Comparison of ENCODE assay signal across 8 mouse cellular contexts in the genomic region with DNA sequence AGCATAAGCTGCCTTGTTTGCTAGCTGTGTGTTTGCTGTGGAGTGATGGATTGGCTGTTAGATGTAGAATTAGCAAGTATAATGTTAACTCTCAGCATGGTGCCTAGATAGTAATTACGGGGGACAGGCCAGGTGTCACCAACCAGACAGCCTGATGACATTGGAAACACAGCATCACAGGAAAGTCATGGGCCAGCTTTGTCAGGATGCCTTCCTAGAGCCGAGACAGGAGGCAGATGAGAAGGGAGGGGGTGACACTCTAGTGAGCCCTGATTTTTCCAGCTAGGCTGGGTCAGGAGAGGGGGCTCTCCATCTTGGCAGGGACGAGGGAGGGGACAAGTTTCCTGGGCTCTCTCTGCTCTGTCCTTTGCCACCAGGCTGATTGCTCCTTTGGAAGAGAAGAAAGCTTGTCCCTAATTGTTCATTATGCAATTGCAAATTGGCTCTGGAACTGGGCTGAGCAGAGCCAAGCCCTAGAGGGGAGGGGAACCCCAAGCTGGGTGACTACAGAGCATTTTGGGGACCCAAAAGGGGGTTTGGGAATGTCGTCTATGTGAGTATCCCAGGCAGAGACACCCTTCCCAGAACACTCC. TPM values are rescaled to one million over a fixed set of nuclear protein-coding genes. Genes with fewer than 3 reads are reported as not detected.
DNase-seq lines count a peak whose midpoint lies in the region; ATAC-seq lines count a peak whose summit lies in the region.

No protein-coding gene starts in this region.

- no peaks in the 10 kb centered on the region for H3K9me3 ChIP-seq in heart, embryonic 11.5 days (replicated peaks; ENCODE audit: control insufficient read depth, low read length)
- H3K9me3 ChIP-seq in midbrain, embryonic 10.5 days (replicated peaks), result no peaks in the 10 kb centered on the region
- H3K9me3 ChIP-seq in liver, embryonic 12.5 days (replicated peaks), result no peaks in the 10 kb centered on the region

- H3K4me3 ChIP-seq in heart, embryonic 11.5 days (ENCODE audit: low read depth, low read length), result no peak overlapping the region
- H3K4me3 ChIP-seq in midbrain, embryonic 10.5 days, result no peak overlapping the region
- H3K4me3 ChIP-seq in liver, embryonic 12.5 days, result no peak overlapping the region

- peaks cover 38% of the 10 kb centered on the region for H3K4me1 ChIP-seq in heart, embryonic 11.5 days (ENCODE audit: control insufficient read depth, insufficient read depth, low read length)
- H3K4me1 ChIP-seq in midbrain, embryonic 10.5 days, result peaks cover 58% of the 10 kb centered on the region
- peaks cover 25% of the 10 kb centered on the region for H3K4me1 ChIP-seq in liver, embryonic 12.5 days

- no peak overlapping the region for H3K4me2 ChIP-seq in heart, embryonic 11.5 days
- H3K4me2 ChIP-seq in liver, embryonic 12.5 days, result no peak overlapping the region

- intact Hi-C loops in heart, postnatal 36 days (cut with DNase I), result no loop called here

- H3K9ac ChIP-seq in heart, embryonic 11.5 days (ENCODE audit: low read depth, low read length), result no peak overlapping the region
- H3K9ac ChIP-seq in liver, embryonic 12.5 days, result no peak overlapping the region

- no peaks in the 10 kb centered on the region for H3K36me3 ChIP-seq in heart, embryonic 11.5 days (ENCODE audit: control insufficient read depth, insufficient read depth, low read length)
- H3K36me3 ChIP-seq in midbrain, embryonic 10.5 days, result 0 out of 2 replicates have a peak, but pooled peaks cover 4% of the 10 kb centered on the region
- H3K36me3 ChIP-seq in liver, embryonic 12.5 days, result no peaks in the 10 kb centered on the region

- no peak overlapping the region for H3K27ac ChIP-seq in heart, embryonic 11.5 days (ENCODE audit: low read depth, low read length)
- peak overlapping the region; percentile 79 for H3K27ac ChIP-seq in midbrain, embryonic 10.5 days (replicated peaks)
- H3K27ac ChIP-seq in liver, embryonic 12.5 days, result no peak overlapping the region

- no peak for ATAC-seq in heart, embryonic 11.5 days (replicated peaks; ENCODE audit: insufficient number of reproducible peaks, low FRiP score, low TSS enrichment)
- ATAC-seq in liver, embryonic 12.5 days, result no peak

- no peaks in the 10 kb centered on the region for H3K27me3 ChIP-seq in heart, embryonic 11.5 days (ENCODE audit: control insufficient read depth, insufficient read depth, low read length)
- no peaks in the 10 kb centered on the region for H3K27me3 ChIP-seq in midbrain, embryonic 10.5 days (ENCODE audit: low read depth, poor library complexity, severe bottlenecking)
- no peaks in the 10 kb centered on the region; the same call in 1 of the 2 replicates for H3K27me3 ChIP-seq in liver, embryonic 12.5 days (replicated peaks)

- WGBS in heart, embryonic 11.5 days (ENCODE audit: insufficient replicate concordance), result 32% methylated on average over 4 of the region's 4 CpGs
- WGBS in midbrain, embryonic 10.5 days, result 17% methylated on average over 4 of the region's 4 CpGs
- WGBS in liver, embryonic 12.5 days (ENCODE audit: insufficient replicate concordance), result 34% methylated on average over 4 of the region's 4 CpGs

- peak; percentile 94 for DNase-seq in heart, adult 11 months
- peak; percentile 72 for DNase-seq in brain, embryonic 18.5 days (ENCODE audit: low read depth, low spot score)
- peak; percentile 26 to 35 for DNase-seq in heart, postnatal 36 days
- DNase-seq in midbrain, embryonic 10.5 days (ENCODE audit: low spot score), result no peak
- DNase-seq in adrenal gland, postnatal 14 days, result no peak
- DNase-seq in kidney, postnatal 10 days, result no peak

RNA-seq across cellular contexts. Expression of a gene that starts 29.6 kb away (rescaled TPM):
- polyA plus RNA-seq in heart, embryonic 11.5 days (2014; fragmentation: Nextera tagmentation; extraction: Ambion mirVana), result 129 and 157 TPM in 2 replicates
- 100 to 1,000 TPM; 113 to 115 TPM for total RNA-seq in heart, postnatal 36 days (2021)
- 31.6 and 31.7 TPM in 2 replicates for polyA plus RNA-seq in midbrain, embryonic 10.5 days (2016; fragmentation: Nextera tagmentation; extraction: Ambion mirVana)
- 202 and 263 TPM in 2 replicates for total RNA-seq in adrenal gland, postnatal 14 days (2021)
- 17.8 and 18.5 TPM in 2 replicates for polyA plus RNA-seq in liver, embryonic 12.5 days (2016; fragmentation: Nextera tagmentation; extraction: Ambion mirVana)

Comparison
In these comparisons a context has a peak if more than half of its experiments do, and no peak if none do; other contexts are left out.
1. DNase-seq: peak in heart, adult 11 months (single experiment), brain, embryonic 18.5 days (single experiment) and heart, postnatal 36 days (2 of 2); none in midbrain, embryonic 10.5 days (single experiment), adrenal gland, postnatal 14 days (single experiment) and kidney, postnatal 10 days (single experiment).